ENCODE assay signal across 17 mouse cellular contexts in genomic region chr1:170751797-170752196, GRCm38 (mm10).
DNase-seq lines count a peak whose midpoint lies in the region; TF ChIP-seq lines count a peak whose summit lies in the region.
"Had no signal": no experiment of that assay in that cellular context is flagged by ENCODE, and none has a peak within 500 bp of the region (broad histone marks: within the 10 kb centered on the region; RNA-seq: fewer than 3 reads in every experiment).

No protein-coding gene starts in this region.

- no peak overlapping the region for H3K4me3 ChIP-seq in layer of hippocampus, adult 2 months
- H3K4me3 ChIP-seq: embryonic facial prominence, embryonic 10.5 days; embryonic facial prominence, embryonic 12.5 days; forebrain, embryonic 13.5 days; forebrain, embryonic 15.5 days had no signal

- no peak for DNase-seq in layer of hippocampus, adult 2 months (ENCODE audit: low spot score in 2 of 2)
- DNase-seq in layer of hippocampus, postnatal 14 days (ENCODE audit: low spot score in 2 of 2) = no peak
- DNase-seq in brain, adult 2 months (ENCODE audit: low read depth, low spot score) = peak; percentile 74
- peak; percentile 51 for DNase-seq in telencephalon, adult 2 months (ENCODE audit: low read depth, low spot score)
- no peak for DNase-seq in retina, postnatal 1 day
- DNase-seq: adrenal gland, adult 2 months; adrenal gland, postnatal 10 days; adrenal gland, postnatal 25 days; cerebellum, adult 11-12 months; cerebellum, adult 2 months; cerebellum, adult 9-10 months; cerebellum, postnatal 10 days; cerebellum, postnatal 25 days had no signal

- TF ChIP-seq CTCF in layer of hippocampus, adult 2 months (conservative IDR thresholded peaks at IDR 0.05) = no peak

- peak overlapping the region; percentile 79 for H3K27ac ChIP-seq in layer of hippocampus, adult 2 months
- H3K27ac ChIP-seq: embryonic facial prominence, embryonic 10.5 days; embryonic facial prominence, embryonic 12.5 days; forebrain, embryonic 13.5 days; forebrain, embryonic 15.5 days had no signal

Comparison
In these comparisons a context has a peak if more than half of its experiments do, and no peak if none do; other contexts are left out.
1. DNase-seq: peak in brain, adult 2 months (single experiment) and telencephalon, adult 2 months (single experiment); none in layer of hippocampus, adult 2 months (0 of 2), layer of hippocampus, postnatal 14 days (0 of 2) and retina, postnatal 1 day (single experiment).